8 mouse cellular contexts compared by ENCODE assay signal in the genomic region with DNA sequence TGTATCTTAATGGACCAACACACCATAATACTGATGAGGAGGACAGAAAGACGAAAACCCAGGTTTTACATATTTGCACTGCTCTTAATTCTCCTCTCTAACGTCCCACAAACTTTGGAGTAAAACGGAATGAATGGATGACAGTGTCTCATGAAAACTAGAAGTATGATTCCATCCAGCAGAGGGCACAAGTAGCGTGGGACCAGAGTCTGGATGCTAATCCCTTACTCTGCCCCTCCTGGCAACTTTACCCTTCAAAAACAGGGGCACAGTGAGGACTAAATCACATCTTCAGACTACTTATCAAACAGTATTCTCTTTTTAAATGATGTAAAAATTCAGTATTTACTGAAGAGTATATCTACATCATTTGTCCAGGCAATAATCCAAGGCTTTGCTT. TPM values are rescaled to one million over a fixed set of nuclear protein-coding genes. Genes with fewer than 3 reads are reported as not detected.
A peak's percentile ranks its signal among the peaks of the same experiment; 100 is the strongest.
DNase-seq lines count a peak whose midpoint lies in the region; ATAC-seq lines count a peak whose summit lies in the region.

No protein-coding gene starts in this region.

- intact Hi-C loops in heart, postnatal 25 days (cut with DNase I): loop anchor here (2.0 to 5.0 kb wide), 2 partner anchors 98 to 117 kb away; a partner anchor contains a TSS
- intact Hi-C loops in left cerebral cortex, postnatal 10 days (cut with DNase I): loop anchor here (2.0 kb wide), 1 partner anchor 98 kb away; no protein-coding TSS in a partner anchor

- ATAC-seq in erythroblast, adult 5-6 weeks (replicated peaks; ENCODE audit: low FRiP score, poor library complexity, severe bottlenecking): no peak

- DNase-seq in heart, adult 8-10 months (ENCODE audit: low spot score): peak; percentile 38
- DNase-seq in heart, postnatal 25 days (ENCODE audit: low spot score): no peak
- DNase-seq in 416B (ENCODE audit: low read depth) (peak; percentile 63), R1 (ENCODE audit: low read depth, low spot score) (peak; percentile 58)
- DNase-seq in embryo, embryonic 10 days (ENCODE audit: low spot score): peak; percentile 83
- peak; percentile 29 to 33 for DNase-seq in left cerebral cortex, postnatal 10 days (ENCODE audit: extremely low spot score in 1 of 2, low spot score in 2 of 2)
- DNase-seq in right cerebral cortex, postnatal 14 days: peak; percentile 28

RNA-seq across cellular contexts. Expression of a gene that starts 2.8 kb away (rescaled TPM):
- 10 to 100 TPM in 2 of 4 experiments, 1 to 10 TPM in 2; 8.5 to 11.0 (median 10.2) TPM for total RNA-seq in heart, adult 8-10 months (2022)
- 10 to 100 TPM; 10.7 to 13.3 TPM for total RNA-seq in heart, postnatal 25 days (2021)
- 10 to 100 TPM; 33.9 to 38.2 TPM for total RNA-seq in left cerebral cortex, postnatal 10 days (2021)
- 2.3 and 12.3 TPM in 2 replicates for total RNA-seq in erythroblast, adult 5-6 weeks (2015; ENCODE audit: low replicate concordance)
- 11.9 and 13.1 TPM in 2 replicates for total RNA-seq in erythroblast, adult 5-6 weeks (2017; ENCODE audit: low replicate concordance)

RNA-seq across cellular contexts. Expression of a gene that starts 2.9 kb away (rescaled TPM):
- total RNA-seq in heart, adult 8-10 months (2022): 10 to 100 TPM; 10.1 to 12.3 (median 10.2) TPM
- 10 to 100 TPM; 10.5 to 13.0 TPM for total RNA-seq in heart, postnatal 25 days (2021)
- total RNA-seq in left cerebral cortex, postnatal 10 days (2021): 10 to 100 TPM; 16.8 to 22.4 TPM
- 7.3 TPM in 1 of 2 replicates, not detected in the other for total RNA-seq in erythroblast, adult 5-6 weeks (2015; ENCODE audit: low replicate concordance)
- total RNA-seq in erythroblast, adult 5-6 weeks (2017; ENCODE audit: low replicate concordance): 0.98 TPM in 1 of 2 replicates, not detected in the other

RNA-seq across cellular contexts. Expression of a gene that starts 41.5 kb away (rescaled TPM):
- total RNA-seq in heart, adult 8-10 months (2022): not detected
- total RNA-seq in heart, postnatal 25 days (2021): not detected
- total RNA-seq in left cerebral cortex, postnatal 10 days (2021): not detected
- total RNA-seq in erythroblast, adult 5-6 weeks (2015; ENCODE audit: low replicate concordance): 1.5 TPM in 1 of 2 replicates, not detected in the other
- total RNA-seq in erythroblast, adult 5-6 weeks (2017; ENCODE audit: low replicate concordance): not detected in 2 replicates

RNA-seq across cellular contexts. Expression of a gene that starts 56.5 kb away (rescaled TPM):
- not detected for total RNA-seq in heart, adult 8-10 months (2022)
- not detected for total RNA-seq in heart, postnatal 25 days (2021)
- total RNA-seq in left cerebral cortex, postnatal 10 days (2021): not detected
- total RNA-seq in erythroblast, adult 5-6 weeks (2015; ENCODE audit: low replicate concordance): not detected in 2 replicates
- not detected in 2 replicates for total RNA-seq in erythroblast, adult 5-6 weeks (2017; ENCODE audit: low replicate concordance)
